Mouse (Mus musculus) hindbrain, embryonic 10.5 days (tissue): ENCODE results near the gene Utp6. TPM values are rescaled to one million over a fixed set of nuclear protein-coding genes. Genes with fewer than 3 reads are reported as not detected.

Experiments used
- DNase-seq: peaks from one replicate; pipeline ENCODE4 v3.0.0-alpha.2; 2017; ENCODE audit warnings: low spot score
- H3K27ac ChIP-seq: fragments of 300-500 bp; sonication (generic); 2 replicates; pipeline ENCODE4 v1.5.1; 2016; ENCODE audit warnings: mild to moderate bottlenecking, moderate library complexity
- H3K27me3 ChIP-seq: fragments of 300-500 bp; sonication (generic); 2 replicates; pipeline ENCODE4 v1.6.1; 2016; ENCODE audit warnings: mild to moderate bottlenecking; ENCODE audit not compliant: poor library complexity, insufficient read depth, severe bottlenecking
- H3K36me3 ChIP-seq: fragments of 300-500 bp; sonication (generic); 2 replicates; pipeline ENCODE4 v1.6.1; 2016; ENCODE audit warnings: mild to moderate bottlenecking, moderate library complexity
- H3K4me1 ChIP-seq: fragments of 300-500 bp; sonication (generic); replicated peaks from 2 replicates; pipeline ENCODE4 v1.6.1; 2016; ENCODE audit warnings: mild to moderate bottlenecking
- H3K4me3 ChIP-seq: fragments of 300-500 bp; sonication (generic); 2 replicates; pipeline ENCODE4 v1.5.1; 2016; ENCODE audit warnings: mild to moderate bottlenecking, moderate library complexity
- H3K9me3 ChIP-seq: fragments of 300-500 bp; sonication (generic); 2 replicates; pipeline ENCODE4 v1.6.1; 2016; ENCODE audit warnings: mild to moderate bottlenecking, moderate library complexity
- WGBS: fragments of 180-500 bp; shearing (Covaris S2); methylation state at CpG from one replicate; pipeline ENCODE4 v1.1.7; 2016; 5-methylcytosine and 5-hydroxymethylcytosine counted together
- polyA plus RNA-seq: library from polyadenylated mRNA; unstranded; fragments of >200 nt; fragmentation: Nextera tagmentation; extraction: Ambion mirVana; gene quantifications from 2 replicates; pipeline ENCODE4 v1.2.1, GENCODE M21; 2016

The Utp6 gene
- polyA plus RNA-seq, 1 experiment from 2014 or later, result 44.9 TPM

GRCm38 (mm10) chr11:79886395-79886794 is 75.8 kb downstream of the Utp6 start:
- 91% methylated on average over 1 of the region's 1 CpGs for WGBS
- Histone ChIP-seq H3K36me3 (no peaks in the 10 kb centered on the region), H3K27ac (no peak overlapping the region), H3K9me3 (no peaks in the 10 kb centered on the region), H3K27me3 (no peaks in the 10 kb centered on the region), H3K4me1 (0 out of 2 replicates have a peak, but pooled peaks cover 3% of the 10 kb centered on the region), H3K4me3 (no peak overlapping the region)
- DNase-seq, result no peak

GRCm38 (mm10) chr11:79885713-79886393 is 76.3 kb downstream of the Utp6 start:
- no peaks in the 10 kb centered on the region for H3K9me3 ChIP-seq
- H3K27ac ChIP-seq, result no peak overlapping the region
- 0 out of 2 replicates have a peak, but pooled peaks cover 3% of the 10 kb centered on the region for H3K4me1 ChIP-seq
- no peak for DNase-seq
- 89% methylated on average over 13 of the region's 13 CpGs for WGBS
- no peaks in the 10 kb centered on the region for H3K27me3 ChIP-seq
- no peak overlapping the region for H3K4me3 ChIP-seq
- no peaks in the 10 kb centered on the region for H3K36me3 ChIP-seq

GRCm38 (mm10) chr11:79884784-79885183 is 77.4 kb downstream of the Utp6 start:
- no peaks in the 10 kb centered on the region for H3K27me3 ChIP-seq
- WGBS, result 87% methylated on average over 6 of the region's 6 CpGs
- no peak overlapping the region for H3K27ac ChIP-seq
- no peaks in the 10 kb centered on the region for H3K36me3 ChIP-seq
- no peak for DNase-seq
- 0 out of 2 replicates have a peak, but pooled peaks cover 3% of the 10 kb centered on the region for H3K4me1 ChIP-seq
- H3K9me3 ChIP-seq, result no peaks in the 10 kb centered on the region
- H3K4me3 ChIP-seq, result no peak overlapping the region

Other genes starting within 250 kb of the Utp6 start
- gene Suz12, start 30.7 kb upstream of the Utp6 start, polyA plus RNA-seq, result 15.5 and 20.0 TPM in 2 replicates
- 24.5 and 38.0 TPM in 2 replicates for gene Crlf3, start 118.6 kb upstream of the Utp6 start, polyA plus RNA-seq
- gene Atad5, start 127.0 kb upstream of the Utp6 start, polyA plus RNA-seq, result 11.5 and 16.2 TPM in 2 replicates
- gene Tefm, start 179.8 kb upstream of the Utp6 start, polyA plus RNA-seq, result 33.6 and 34.7 TPM in 2 replicates
- 0.81 and 2.0 TPM in 2 replicates for gene Adap2, start 191.7 kb upstream of the Utp6 start, polyA plus RNA-seq
- 5.0 and 5.2 TPM in 2 replicates for gene Rnf135, start 221.5 kb upstream of the Utp6 start, polyA plus RNA-seq
- 56.0 and 56.1 TPM in 2 replicates for gene Rhot1, start 246.6 kb upstream of the Utp6 start, polyA plus RNA-seq